Mouse (Mus musculus) layer of hippocampus, postnatal 10 days (tissue): ENCODE data around the gene Cfap70. TPM values are rescaled to one million over a fixed set of nuclear protein-coding genes. Genes with fewer than 3 reads are reported as not detected.
A peak's percentile ranks its signal among the peaks of the same experiment; 100 is the strongest.

Experiments
- DNase-seq, 2 experiments: peaks; one replicate each; pipeline ENCODE4 v3.0.0; 2021; ENCODE audit warnings: low spot score in 2 of 2
- total RNA-seq, 2 experiments: library from RNA; stranded (reverse); gene quantifications; 2 replicates each; pipeline ENCODE4 v1.2.3; 2021

Cfap70 gene
- total RNA-seq, 2 experiments from 2014 or later = 1.5 to 3.4 TPM

- DNase-seq = no peak
Observed at GRCm38 (mm10) chr14:20428593-20428992, 23.4 kb downstream of the Cfap70 start.

- DNase-seq = no peak
Observed at GRCm38 (mm10) chr14:20423046-20423445, 29.0 kb downstream of the Cfap70 start.

- DNase-seq = no peak
Observed at GRCm38 (mm10) chr14:20422257-20422656, 29.8 kb downstream of the Cfap70 start.

- peak in 1 of 2 experiments; percentile 40 for DNase-seq
Observed at GRCm38 (mm10) chr14:20400071-20400470, 52.0 kb downstream of the Cfap70 start.

- DNase-seq = no peak
Observed at GRCm38 (mm10) chr14:20398864-20399263, 53.2 kb downstream of the Cfap70 start.

GRCm38 (mm10) chr14:20397220-20397619 lies 54.8 kb downstream of the Cfap70 start:
- no peak for DNase-seq

GRCm38 (mm10) chr14:20393205-20393913 lies 58.7 kb downstream of the Cfap70 start, which contains the start of gene Mrps16:
Gene Mrps16, minus strand, starts transcription at chr14:20393634.
- peak; percentile 88 to 91 for DNase-seq

- DNase-seq = no peak
Observed at GRCm38 (mm10) chr14:20392326-20392725, 59.7 kb downstream of the Cfap70 start.

GRCm38 (mm10) chr14:20389446-20390079 lies 62.5 kb downstream of the Cfap70 start:
- DNase-seq = no peak

- peak; percentile 94 to 96 for DNase-seq
Observed at GRCm38 (mm10) chr14:20388441-20389129, 63.4 kb downstream of the Cfap70 start, which contains the start of gene Dnajc9. Gene Dnajc9, minus strand, starts transcription at chr14:20388910.

GRCm38 (mm10) chr14:20379753-20380430 lies 72.1 kb downstream of the Cfap70 start:
- DNase-seq = no peak

- DNase-seq = no peak
Observed at GRCm38 (mm10) chr14:20379087-20379640, 72.9 kb downstream of the Cfap70 start.

- DNase-seq = peak in 1 of 2 experiments; percentile 32
Observed at GRCm38 (mm10) chr14:20378313-20379061, 73.5 kb downstream of the Cfap70 start.

GRCm38 (mm10) chr14:20377112-20377521 lies 74.9 kb downstream of the Cfap70 start:
- DNase-seq = no peak

- no peak for DNase-seq
Observed at GRCm38 (mm10) chr14:20371854-20372253, 80.2 kb downstream of the Cfap70 start.

- no peak for DNase-seq
Observed at GRCm38 (mm10) chr14:20370798-20371197, 81.2 kb downstream of the Cfap70 start.

- DNase-seq = no peak
Observed at GRCm38 (mm10) chr14:20368271-20368670, 83.8 kb downstream of the Cfap70 start.

- no peak for DNase-seq
Observed at GRCm38 (mm10) chr14:20363230-20363629, 88.8 kb downstream of the Cfap70 start.

- DNase-seq = peak; percentile 94 to 96
Observed at GRCm38 (mm10) chr14:20347991-20348541, 104.0 kb downstream of the Cfap70 start, which contains the start of the genes Ecd and Fam149b. Gene Ecd, minus strand, starts transcription at chr14:20348121. Gene Fam149b, plus strand, starts transcription at chr14:20348162.
